Mouse (Mus musculus): ENCODE data around the gene Fcrls. TPM values are rescaled to one million over a fixed set of nuclear protein-coding genes. Genes with fewer than 3 reads are reported as not detected.

Fcrls gene
- polyA plus RNA-seq, 1 experiment from 2014 or later: 3.4 TPM

- no peaks in the 10 kb centered on the region for H3K27me3 ChIP-seq (ENCODE audit: control insufficient read depth, insufficient read depth, low read length)
- no peak overlapping the region for H3K4me3 ChIP-seq (ENCODE audit: low read depth, low read length)
- no peak overlapping the region for H3K4me2 ChIP-seq (ENCODE audit: low read depth, severe bottlenecking)
- no peaks in the 10 kb centered on the region for H3K4me1 ChIP-seq (ENCODE audit: control insufficient read depth, insufficient read depth, low read length)
- DNase-seq (ENCODE audit: low spot score) (no peak), ATAC-seq (ENCODE audit: insufficient number of reproducible peaks, low FRiP score, low TSS enrichment, low read depth) (no peak)
- no peak overlapping the region for H3K27ac ChIP-seq (replicated peaks; ENCODE audit: low read depth, low read length)
- no peaks in the 10 kb centered on the region for H3K9me3 ChIP-seq (ENCODE audit: control insufficient read depth, low read length)
- H3K9ac ChIP-seq (ENCODE audit: low read length): no peak overlapping the region
- no peaks in the 10 kb centered on the region for H3K36me3 ChIP-seq (ENCODE audit: control insufficient read depth, insufficient read depth, low read length)
- WGBS: 84% methylated on average over 4 of the region's 4 CpGs
These were observed 22.6 kb downstream of the Fcrls start for GRCm38 (mm10) chr3:87240909-87241308.

- ATAC-seq (ENCODE audit: insufficient number of reproducible peaks, low FRiP score, low TSS enrichment, low read depth) (no peak), DNase-seq (ENCODE audit: low spot score) (no peak)
These were observed 39.9 kb downstream of the Fcrls start for GRCm38 (mm10) chr3:87223636-87224035.

DNA sequence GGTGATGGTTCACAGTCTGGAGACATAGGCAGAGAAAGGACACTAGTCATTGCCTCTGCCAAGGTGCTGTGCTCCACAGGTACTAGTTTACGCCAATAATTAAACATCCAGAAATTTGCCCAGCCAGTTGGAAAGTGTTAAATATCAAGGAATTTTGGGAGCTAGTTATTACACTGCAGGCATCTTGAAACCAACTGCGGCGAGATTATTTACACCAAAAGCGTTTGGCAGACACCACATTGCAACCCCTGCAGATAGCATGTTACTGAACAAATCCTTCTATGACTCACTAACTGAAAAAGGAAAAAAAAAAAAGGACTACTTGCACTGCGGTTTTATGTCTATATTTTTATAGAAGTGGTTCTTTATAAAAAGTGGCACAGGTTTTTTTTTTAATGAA lies 41.2 kb downstream of the Fcrls start:
- Histone ChIP-seq H3K4me2 (ENCODE audit: low read depth, severe bottlenecking) (no peak overlapping the region), H3K9ac (ENCODE audit: low read length) (no peak overlapping the region), H3K36me3 (ENCODE audit: control insufficient read depth, insufficient read depth, low read length) (no peaks in the 10 kb centered on the region), H3K27ac (replicated peaks; ENCODE audit: low read depth, low read length) (no peak overlapping the region), H3K4me1 (ENCODE audit: control insufficient read depth, insufficient read depth, low read length) (no peaks in the 10 kb centered on the region), H3K4me3 (ENCODE audit: low read depth, low read length) (no peak overlapping the region), H3K9me3 (ENCODE audit: control insufficient read depth, low read length) (no peaks in the 10 kb centered on the region), H3K27me3 (ENCODE audit: control insufficient read depth, insufficient read depth, low read length) (no peaks in the 10 kb centered on the region)
- WGBS: 93% methylated on average over 5 of the region's 5 CpGs
- DNase-seq (ENCODE audit: low spot score): no peak
- ATAC-seq (ENCODE audit: insufficient number of reproducible peaks, low FRiP score, low TSS enrichment, low read depth): no peak

More at GRCm38 (mm10) chr3:87223636-87224035, 39.9 kb downstream of the Fcrls start:
- no peaks in the 10 kb centered on the region for H3K9me3 ChIP-seq (ENCODE audit: control insufficient read depth, low read length)
- H3K4me2 ChIP-seq (ENCODE audit: low read depth, severe bottlenecking): no peak overlapping the region
- 80% methylated on average over 4 of the region's 4 CpGs for WGBS
- no peaks in the 10 kb centered on the region for H3K4me1 ChIP-seq (ENCODE audit: control insufficient read depth, insufficient read depth, low read length)
- H3K9ac ChIP-seq (ENCODE audit: low read length): no peak overlapping the region
- H3K36me3 ChIP-seq (ENCODE audit: control insufficient read depth, insufficient read depth, low read length): no peaks in the 10 kb centered on the region
- H3K27ac ChIP-seq (replicated peaks; ENCODE audit: low read depth, low read length): no peak overlapping the region
- no peaks in the 10 kb centered on the region for H3K27me3 ChIP-seq (ENCODE audit: control insufficient read depth, insufficient read depth, low read length)
- no peak overlapping the region for H3K4me3 ChIP-seq (ENCODE audit: low read depth, low read length)

GRCm38 (mm10) chr3:87215176-87215575 lies 48.4 kb downstream of the Fcrls start:
- H3K4me3 ChIP-seq (ENCODE audit: low read depth, low read length): no peak overlapping the region
- no peaks in the 10 kb centered on the region for H3K27me3 ChIP-seq (ENCODE audit: control insufficient read depth, insufficient read depth, low read length)
- H3K36me3 ChIP-seq (ENCODE audit: control insufficient read depth, insufficient read depth, low read length): no peaks in the 10 kb centered on the region
- DNase-seq (ENCODE audit: low spot score): no peak
- 81% methylated on average over 11 of the region's 11 CpGs for WGBS
- no peaks in the 10 kb centered on the region for H3K4me1 ChIP-seq (ENCODE audit: control insufficient read depth, insufficient read depth, low read length)
- ATAC-seq (ENCODE audit: insufficient number of reproducible peaks, low FRiP score, low TSS enrichment, low read depth): no peak
- H3K27ac ChIP-seq (replicated peaks; ENCODE audit: low read depth, low read length): no peak overlapping the region
- no peaks in the 10 kb centered on the region for H3K9me3 ChIP-seq (ENCODE audit: control insufficient read depth, low read length)
- no peak overlapping the region for H3K9ac ChIP-seq (ENCODE audit: low read length)
- H3K4me2 ChIP-seq (ENCODE audit: low read depth, severe bottlenecking): no peak overlapping the region

GRCm38 (mm10) chr3:87214221-87214864 lies 49.2 kb downstream of the Fcrls start:
- no peak for ATAC-seq (ENCODE audit: insufficient number of reproducible peaks, low FRiP score, low TSS enrichment, low read depth)

GRCm38 (mm10) chr3:87206336-87207075 lies 57.0 kb downstream of the Fcrls start:
- WGBS: 81% methylated on average over 5 of the region's 5 CpGs
- no peaks in the 10 kb centered on the region for H3K9me3 ChIP-seq (ENCODE audit: control insufficient read depth, low read length)
- DNase-seq (ENCODE audit: low spot score): peak; percentile 7
- H3K9ac ChIP-seq (ENCODE audit: low read length): no peak overlapping the region
- no peak overlapping the region for H3K4me2 ChIP-seq (ENCODE audit: low read depth, severe bottlenecking)
- no peaks in the 10 kb centered on the region for H3K27me3 ChIP-seq (ENCODE audit: control insufficient read depth, insufficient read depth, low read length)
- H3K27ac ChIP-seq (replicated peaks; ENCODE audit: low read depth, low read length): no peak overlapping the region
- H3K4me1 ChIP-seq (ENCODE audit: control insufficient read depth, insufficient read depth, low read length): no peaks in the 10 kb centered on the region
- no peak overlapping the region for H3K4me3 ChIP-seq (ENCODE audit: low read depth, low read length)
- ATAC-seq (ENCODE audit: insufficient number of reproducible peaks, low FRiP score, low TSS enrichment, low read depth): no peak
- no peaks in the 10 kb centered on the region for H3K36me3 ChIP-seq (ENCODE audit: control insufficient read depth, insufficient read depth, low read length)

More at GRCm38 (mm10) chr3:87214221-87214864, 49.2 kb downstream of the Fcrls start:
- no peaks in the 10 kb centered on the region for H3K27me3 ChIP-seq (ENCODE audit: control insufficient read depth, insufficient read depth, low read length)
- H3K4me3 ChIP-seq (ENCODE audit: low read depth, low read length): no peak overlapping the region
- H3K36me3 ChIP-seq (ENCODE audit: control insufficient read depth, insufficient read depth, low read length): no peaks in the 10 kb centered on the region
- H3K9ac ChIP-seq (ENCODE audit: low read length): no peak overlapping the region
- H3K4me1 ChIP-seq (ENCODE audit: control insufficient read depth, insufficient read depth, low read length): no peaks in the 10 kb centered on the region
- WGBS: 92% methylated on average over 19 of the region's 19 CpGs
- no peak overlapping the region for H3K27ac ChIP-seq (replicated peaks; ENCODE audit: low read depth, low read length)
- DNase-seq (ENCODE audit: low spot score): no peak
- H3K4me2 ChIP-seq (ENCODE audit: low read depth, severe bottlenecking): no peak overlapping the region
- no peaks in the 10 kb centered on the region for H3K9me3 ChIP-seq (ENCODE audit: control insufficient read depth, low read length)

Other genes with a start within 250 kb of the Fcrls start
- 12.8 and 13.6 TPM in 2 replicates for gene Kirrel, start 89.0 kb downstream of the Fcrls start, polyA plus RNA-seq (2014; fragmentation: Nextera tagmentation; extraction: Ambion mirVana)
- 0.09 and 0.12 TPM in 2 replicates for gene Cd5l, start 94.1 kb upstream of the Fcrls start, polyA plus RNA-seq (2014; fragmentation: Nextera tagmentation; extraction: Ambion mirVana)
- 0.09 and 0.14 TPM in 2 replicates for gene Fcrl1, start 112.6 kb upstream of the Fcrls start, polyA plus RNA-seq (2014; fragmentation: Nextera tagmentation; extraction: Ambion mirVana)
- not detected in 2 replicates for gene Fcrl5, start 172.0 kb upstream of the Fcrls start, polyA plus RNA-seq (2014; fragmentation: Nextera tagmentation; extraction: Ambion mirVana)

All from limb, embryonic 11.5 days (tissue).